Mouse (Mus musculus) right cerebral cortex, adult 18-20 months (tissue): ENCODE data around the gene Btbd3.

Experiments
- DNase-seq: peaks from one replicate; pipeline ENCODE4 v3.0.0; 2022; ENCODE audit warnings: mixed read lengths

Btbd3 gene

DNA sequence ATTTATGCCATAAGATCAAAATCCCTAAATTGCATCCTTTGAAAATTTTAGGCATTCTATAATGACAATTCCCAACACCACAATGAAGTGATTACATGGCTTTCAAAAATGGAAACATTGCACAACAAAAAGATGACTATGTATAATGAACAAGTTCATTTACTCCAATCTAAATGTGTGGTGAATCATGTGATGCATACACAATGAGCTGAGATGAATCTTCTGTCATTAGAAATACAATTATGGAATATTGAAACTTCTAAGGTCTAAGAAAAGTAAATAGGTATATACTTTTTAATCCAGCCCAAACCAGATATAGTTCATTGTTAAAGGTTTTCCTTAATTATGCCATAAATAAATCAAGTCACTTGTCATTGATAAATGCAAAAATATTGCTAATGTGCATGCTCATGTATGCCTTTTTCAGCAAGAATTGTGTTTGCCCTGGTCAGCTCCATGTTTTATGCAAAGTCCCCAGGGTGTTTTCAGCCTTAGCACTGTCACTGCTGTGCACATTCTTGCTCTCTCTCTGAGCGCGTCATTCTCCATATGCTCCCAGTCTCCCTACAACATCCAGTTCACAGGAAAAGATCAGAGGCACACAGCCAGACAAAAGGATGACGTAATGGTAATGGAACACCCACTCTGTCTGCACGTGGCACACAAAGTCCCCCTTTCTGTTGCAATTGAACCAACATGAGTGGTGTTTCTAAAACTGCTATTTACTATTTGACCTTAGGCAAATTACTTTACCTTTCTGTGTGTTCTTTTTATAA, 149.6 kb downstream of the Btbd3 start:
- peak; percentile 50 for DNase-seq

DNA sequence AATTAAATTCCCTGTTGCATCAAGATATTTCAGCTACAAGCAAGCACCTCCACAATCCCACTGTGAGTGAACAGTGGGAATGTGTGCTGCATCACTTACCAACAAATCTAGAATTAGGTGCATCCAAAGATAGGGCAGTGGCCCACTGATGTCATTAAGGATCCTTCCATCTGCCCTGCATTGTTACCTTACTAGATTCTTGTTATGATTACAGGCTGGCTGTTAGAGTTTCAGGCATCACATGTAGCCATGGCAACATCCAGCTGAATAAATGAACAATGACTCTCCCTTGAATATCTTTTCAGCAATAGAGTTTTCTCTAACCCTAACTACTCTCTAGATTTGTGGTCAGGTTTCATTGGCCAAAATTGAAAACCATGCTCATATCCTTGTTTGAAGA, 150.3 kb downstream of the Btbd3 start:
- DNase-seq = no peak

DNA sequence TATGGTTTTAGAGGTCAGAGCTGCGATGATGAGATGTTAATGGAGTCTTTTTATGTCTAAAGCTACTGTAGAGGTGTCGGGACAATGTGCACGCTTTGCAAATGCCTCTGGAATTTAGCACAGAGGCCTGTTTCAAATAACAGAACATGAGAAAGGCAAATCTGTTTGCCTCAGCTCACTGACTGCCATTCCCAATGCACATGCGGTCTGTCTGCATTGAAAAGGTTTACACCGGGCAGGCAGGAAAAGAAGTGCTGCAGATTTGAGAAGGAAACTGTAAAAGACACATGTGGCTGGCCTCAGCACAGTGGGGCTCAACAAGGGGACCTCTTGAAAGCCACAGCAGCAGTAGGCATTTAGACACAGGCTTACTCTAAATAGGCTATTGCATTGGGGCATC, 156.2 kb downstream of the Btbd3 start:
- DNase-seq = no peak

DNA sequence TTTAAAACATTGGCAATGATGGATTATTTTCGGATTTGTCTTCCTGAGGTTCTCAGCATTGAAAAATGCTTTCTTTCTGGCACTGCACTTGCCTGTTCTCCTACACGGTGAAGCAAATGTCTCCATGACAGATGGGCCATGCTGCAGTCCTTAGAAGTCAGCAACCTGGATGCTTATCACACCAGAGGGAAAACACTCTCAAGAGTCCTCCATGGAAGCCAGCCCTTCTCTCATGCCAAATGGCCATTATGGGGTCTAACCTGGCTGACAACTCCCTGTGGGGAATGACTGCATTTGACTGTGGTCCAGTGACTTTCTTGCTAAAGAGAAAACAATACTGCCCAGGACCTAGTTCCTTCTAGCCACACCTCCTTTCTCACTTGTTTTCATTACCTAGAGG, 166.0 kb downstream of the Btbd3 start:
- DNase-seq = no peak

DNA sequence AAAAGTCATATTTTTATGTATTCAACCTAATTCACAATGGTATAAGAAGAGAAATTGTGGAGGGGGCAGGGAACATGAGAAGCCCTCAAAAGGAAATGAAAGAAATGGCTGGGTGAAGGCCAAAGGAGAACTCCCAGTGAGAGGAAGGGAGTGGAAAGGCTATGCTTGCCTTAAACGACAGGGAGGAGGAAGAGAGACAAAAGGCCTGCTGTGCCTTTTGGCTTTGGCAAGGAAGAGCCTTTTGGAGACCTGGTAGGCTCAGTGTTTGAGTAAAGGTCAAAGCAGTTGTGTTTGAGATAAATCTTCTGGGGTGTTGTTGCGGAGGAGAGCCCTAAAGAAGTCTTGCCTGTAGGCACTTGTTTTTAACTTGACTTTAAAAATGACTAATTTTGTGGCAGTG, 175.6 kb downstream of the Btbd3 start:
- DNase-seq = no peak

DNA sequence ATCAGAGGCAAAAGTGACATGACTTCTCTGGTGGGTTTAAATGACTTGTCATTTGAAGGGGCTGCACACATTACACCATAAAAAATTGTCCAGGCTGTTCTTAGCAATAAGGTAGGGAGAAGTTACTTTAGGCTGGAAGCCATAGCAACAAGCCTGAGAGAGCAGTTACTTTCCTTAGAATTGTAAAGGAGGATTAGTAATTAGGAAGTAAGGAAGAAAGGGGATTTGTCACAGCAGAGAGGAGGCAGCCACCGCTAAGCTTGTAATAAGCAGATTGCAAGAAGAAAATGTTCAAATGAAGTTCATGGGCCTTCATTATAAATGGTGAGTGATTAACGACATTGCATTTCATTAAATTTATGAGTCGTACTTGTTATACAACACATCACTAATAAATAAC, 190.1 kb downstream of the Btbd3 start:
- no peak for DNase-seq

DNA sequence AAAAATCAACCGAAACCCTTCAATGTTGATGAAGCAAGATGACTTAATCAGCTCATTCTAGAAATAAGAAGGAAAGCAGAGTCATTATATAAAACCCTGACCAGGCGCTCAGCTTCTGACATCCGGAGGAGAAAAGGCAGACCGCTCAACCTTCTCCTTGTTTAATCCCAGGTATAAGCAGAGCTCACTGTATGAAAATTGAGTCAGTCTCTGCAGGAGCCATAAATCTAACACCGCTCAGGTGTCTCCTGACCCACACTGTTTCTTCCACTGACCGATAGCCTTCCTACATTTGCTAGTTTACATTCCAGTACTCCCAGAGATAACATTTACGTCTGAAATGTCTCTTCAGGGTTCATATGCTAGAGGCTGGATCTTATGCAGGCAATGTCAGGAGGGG, 190.6 kb downstream of the Btbd3 start:
- DNase-seq = no peak

DNA sequence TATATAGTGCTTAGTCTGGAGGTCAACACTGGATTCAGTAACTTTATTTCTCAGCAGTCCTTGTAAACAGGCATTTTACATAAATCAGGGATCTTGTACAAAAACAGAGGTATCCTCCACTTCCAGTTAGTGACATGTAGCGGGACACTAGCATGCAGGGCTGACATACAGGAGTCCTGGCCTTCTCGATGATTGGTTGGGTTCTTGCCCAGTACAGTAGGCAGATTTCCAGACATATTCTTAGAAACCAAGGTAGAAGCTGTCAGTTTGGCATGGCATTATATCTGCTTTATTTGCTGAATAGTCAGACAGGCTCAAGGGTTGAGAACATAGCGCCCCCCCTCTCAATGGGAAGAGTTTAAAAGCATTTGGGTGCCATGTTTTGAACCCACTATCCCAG, 191.3 kb downstream of the Btbd3 start:
- no peak for DNase-seq

DNA sequence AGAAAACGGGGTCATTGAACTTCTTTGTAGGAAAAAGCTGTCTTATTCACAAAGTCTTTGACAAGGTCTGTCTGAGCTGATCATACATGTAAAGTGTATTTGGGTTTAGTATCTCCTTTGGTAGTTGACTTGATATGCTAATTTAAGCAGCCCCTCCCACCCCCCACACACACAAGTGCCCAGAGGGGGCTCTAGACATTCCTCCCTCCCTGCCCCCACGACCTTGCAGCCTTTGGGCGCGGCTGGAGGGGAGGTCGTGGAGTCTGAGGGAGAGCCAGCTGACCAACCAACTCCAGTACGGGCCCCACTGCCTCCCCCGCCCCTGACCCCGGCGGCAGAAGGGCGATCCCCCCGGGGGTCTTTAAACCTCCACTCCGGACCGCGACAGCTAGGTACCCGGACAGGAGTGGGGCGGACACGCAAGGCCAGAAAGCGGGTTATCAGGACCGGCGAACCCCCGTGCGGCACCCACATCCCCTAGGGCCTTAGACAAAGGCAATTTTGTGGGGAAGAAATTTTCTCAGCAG, 211.7 kb downstream of the Btbd3 start:
- no peak for DNase-seq

DNA sequence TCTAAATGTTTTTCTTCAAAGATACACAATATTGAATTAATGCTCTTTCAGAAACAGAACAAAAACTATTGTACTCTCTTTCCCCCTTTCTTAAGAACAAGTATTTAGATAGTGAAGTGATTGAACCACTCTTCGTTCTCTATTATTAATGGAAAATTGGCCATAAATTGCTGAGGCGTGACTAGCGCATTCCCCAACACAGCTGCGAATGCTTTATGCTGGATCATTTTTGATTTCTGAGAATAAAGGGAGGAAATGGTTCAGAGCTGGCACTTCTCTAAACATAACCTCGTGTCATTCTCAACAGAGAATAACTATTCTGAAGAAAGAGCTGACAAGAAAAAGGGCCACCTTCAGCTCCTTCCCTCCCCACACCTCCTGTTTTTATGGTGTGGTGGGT, 217.0 kb downstream of the Btbd3 start:
- DNase-seq = no peak

DNA sequence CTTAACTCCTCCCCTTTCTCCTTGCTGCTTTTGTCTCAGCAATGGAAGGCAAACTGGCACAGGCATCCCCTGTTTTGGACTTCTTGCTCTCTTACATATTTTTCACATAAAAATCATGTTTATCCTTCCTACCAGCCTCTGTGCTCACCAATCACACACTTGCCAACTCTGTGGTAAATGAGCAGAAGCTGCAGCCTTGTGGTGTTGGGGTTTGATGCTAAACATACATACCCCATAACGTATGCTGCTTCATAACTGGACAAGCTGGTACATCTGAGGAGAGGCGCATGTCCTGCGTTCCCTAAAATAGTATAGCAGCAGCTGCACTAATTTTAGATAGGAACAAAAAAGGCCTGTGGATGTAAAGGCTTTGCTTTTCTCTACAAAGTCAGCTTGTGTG, 220.1 kb downstream of the Btbd3 start:
- DNase-seq = peak; percentile 73

DNA sequence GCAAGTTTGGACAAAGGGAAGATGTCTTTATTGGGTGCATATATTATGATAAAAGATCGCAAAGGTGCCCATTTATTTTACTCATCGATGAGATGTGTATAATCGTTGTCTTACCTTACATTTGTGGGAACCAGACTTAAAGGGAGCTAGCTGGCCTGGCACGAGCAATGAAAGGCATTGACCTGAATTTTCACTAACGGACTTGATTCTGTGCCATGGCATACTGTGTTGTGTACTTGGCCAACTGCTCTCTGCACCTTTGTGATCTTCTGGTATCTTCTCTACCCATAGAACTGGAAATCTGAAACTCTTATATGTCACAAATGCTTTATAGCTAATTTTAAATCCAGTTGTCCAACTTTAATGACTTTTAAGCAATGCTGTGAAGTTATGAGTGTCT, 220.9 kb downstream of the Btbd3 start:
- no peak for DNase-seq

DNA sequence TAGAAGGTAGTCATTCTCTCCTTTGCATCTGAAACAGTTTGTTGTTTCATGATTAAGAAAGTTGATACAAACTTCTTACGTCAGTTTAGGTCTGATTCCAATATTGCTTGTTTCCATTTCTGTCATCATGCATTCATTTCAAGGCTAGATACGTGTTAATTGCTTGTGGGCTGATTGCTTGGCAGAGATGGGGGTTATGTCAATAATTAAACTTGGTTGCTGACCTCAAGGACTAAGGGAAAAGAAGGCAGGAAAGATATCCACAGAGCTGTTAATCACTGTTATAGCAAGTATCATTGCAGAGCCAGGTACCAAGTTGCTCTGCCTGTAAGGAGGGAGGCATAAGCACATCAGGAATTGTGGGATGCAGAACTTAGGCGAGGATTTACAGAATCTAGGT, 226.2 kb downstream of the Btbd3 start:
- no peak for DNase-seq

DNA sequence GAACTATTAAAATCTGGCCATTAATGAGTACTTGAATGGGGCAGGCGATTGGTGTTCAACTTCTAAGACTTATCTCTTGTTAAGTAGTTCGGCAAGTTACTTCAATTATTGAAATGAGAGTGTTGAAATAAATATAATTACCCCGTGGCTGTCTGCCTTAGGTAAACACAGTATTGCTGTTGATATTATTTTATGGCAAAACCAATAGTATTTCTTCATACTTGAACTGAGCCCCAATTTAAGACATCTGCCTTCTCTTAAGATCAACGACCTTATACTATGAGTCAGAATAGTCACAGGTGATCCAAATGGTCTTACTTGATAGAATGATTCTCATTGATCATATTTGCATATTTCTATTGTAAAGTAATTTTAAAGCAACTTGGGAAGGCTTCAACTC, 228.5 kb downstream of the Btbd3 start:
- no peak for DNase-seq

DNA sequence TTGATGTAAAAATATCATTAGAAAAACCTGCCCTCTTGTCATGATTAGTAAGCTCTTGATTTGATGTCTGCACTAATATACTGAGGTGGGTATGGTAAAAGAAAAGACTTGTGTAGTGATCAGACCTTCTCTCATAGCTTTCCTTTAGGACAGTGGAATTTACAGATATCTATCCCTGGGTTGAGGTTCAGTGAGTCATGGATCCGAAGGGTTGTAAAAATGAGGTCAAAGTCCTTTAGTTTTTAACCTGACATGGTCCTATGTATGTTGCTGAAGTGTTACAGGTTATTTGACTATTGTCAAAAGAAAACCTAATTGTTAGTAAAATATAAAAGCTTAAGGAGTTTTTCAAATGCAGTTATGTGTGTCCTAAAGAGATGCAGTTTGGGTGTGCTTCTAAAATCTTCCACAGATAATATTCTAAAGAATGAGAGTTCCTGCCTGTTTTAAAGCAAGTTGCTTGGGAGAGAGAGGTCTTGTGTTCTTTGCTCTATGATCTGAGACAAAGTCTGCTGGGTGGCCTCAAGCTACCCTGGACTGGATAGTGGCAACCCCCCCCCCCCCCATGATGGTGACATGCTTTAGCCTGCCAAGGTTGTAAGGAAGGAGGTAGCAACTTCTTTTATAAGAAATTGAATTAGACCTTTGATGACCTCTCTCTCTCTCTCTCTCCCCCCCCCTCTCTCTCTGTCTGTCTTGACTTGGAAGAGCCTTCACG, 234.5 kb downstream of the Btbd3 start:
- DNase-seq = no peak

DNA sequence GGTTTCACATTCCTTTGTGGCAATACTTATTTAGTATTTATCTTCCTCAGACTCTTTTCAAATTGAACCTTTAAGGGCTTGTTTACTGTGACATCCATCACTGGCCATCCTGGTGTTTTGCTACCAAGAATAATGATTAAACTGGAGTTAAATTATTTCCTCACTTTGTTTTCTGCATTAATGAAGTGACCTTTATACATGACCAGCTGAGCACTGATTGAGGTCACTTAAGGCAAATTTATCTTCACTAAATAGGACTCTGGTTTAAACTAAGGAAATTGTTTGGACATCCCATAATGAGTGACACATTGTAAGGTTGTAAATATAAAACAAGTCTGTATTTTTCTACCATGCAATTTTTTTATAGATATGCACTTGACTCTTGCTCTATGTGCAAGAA, 235.8 kb downstream of the Btbd3 start:
- DNase-seq = no peak

DNA sequence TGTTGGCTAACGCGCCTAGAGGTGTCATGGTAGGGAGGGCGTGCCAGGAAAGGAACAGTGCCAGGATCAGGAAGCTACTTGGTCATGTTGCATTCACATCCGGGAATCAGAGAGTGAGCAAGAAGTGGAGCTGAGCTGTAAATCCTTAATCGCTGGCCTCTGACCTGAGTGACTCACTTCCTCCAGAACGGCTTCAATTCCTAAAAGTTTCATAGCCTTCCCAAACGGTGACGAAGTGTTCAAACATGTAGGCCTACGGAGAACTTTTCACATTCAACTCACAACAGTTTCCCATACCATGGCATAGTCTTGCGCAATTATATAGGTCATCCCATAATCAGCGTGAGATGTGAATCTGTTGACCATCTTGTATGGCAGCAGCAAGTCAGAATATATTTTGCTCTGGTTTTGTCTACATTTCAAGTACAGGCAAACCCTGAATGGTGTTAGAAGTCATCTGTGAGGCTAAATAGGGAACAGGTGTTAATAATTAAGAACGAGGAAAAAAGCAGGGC, 247.6 kb downstream of the Btbd3 start:
- DNase-seq = no peak

DNA sequence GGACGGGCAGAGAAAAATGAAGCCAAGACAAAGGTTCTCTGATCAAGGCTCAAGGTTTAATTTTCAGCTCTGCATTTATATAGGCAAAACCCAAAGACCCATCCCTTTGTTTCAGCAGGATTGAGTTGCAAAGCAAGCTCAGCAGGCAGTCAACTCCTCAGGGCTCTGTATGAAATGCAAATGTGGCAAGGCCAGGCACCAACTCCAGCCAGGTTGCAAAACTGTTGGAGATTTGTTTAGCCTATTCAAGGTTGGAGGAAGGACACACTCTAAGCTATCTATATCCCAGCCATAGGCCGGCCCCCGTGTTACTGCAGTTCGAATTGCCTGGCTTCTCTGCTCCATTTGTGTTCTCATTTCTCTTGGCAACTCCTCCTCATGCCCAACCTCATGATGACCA, 259.2 kb downstream of the Btbd3 start:
- no peak for DNase-seq

DNA sequence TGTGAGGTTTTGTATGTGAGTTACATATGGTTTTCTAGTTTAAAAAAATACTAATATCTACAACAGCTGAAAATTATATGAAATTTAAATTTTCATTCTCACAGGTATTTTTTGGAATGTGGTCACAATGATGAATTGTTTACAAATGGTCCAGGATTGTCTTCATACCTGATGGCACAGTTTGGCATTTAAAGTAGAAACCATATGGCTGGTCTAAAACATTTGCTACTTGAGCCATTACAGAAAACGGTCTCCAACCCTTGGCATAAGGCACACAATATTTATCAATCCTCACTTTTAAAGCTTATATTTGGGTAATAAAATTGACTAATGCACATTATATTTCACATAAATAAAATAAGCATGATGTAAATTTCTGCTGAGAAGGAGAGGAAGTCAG, 272.1 kb downstream of the Btbd3 start:
- no peak for DNase-seq

DNA sequence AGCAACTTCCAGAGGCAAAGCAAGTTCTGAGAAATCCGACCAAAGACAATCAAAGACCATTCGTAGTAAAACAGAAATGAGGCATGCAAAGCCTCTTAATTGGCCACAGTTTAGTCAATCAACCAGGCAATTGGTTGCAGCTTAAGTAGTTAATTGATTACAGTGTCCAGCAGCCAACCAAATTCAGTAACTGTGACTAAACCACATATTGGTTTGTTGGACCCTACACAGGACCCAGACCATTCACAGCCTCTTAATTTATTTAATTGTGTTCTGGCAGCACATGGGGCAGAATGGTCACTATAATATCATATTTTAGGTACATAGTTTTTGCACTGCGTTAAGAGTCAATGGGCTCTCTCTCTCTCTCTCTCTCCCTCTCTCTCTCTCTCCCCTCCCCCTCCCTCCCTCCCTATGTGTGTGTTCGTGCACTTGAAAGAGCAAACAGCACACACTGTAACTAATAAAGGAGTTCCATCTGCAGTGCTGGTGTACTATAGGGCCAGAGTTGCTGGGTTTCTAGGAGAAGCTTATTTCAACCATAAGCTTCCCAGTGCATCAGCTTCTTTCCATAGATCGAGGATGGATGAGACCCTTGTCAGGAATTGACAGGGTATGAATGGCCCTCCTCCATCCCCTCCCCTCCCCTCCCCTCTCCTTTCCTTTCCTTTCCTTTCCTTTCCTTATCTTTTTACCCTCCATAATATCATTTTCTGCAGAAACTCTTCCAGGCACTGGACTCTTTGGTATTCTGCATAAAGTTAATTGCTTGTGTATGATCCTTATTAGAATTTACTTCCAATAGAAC, 275.0 kb downstream of the Btbd3 start:
- no peak for DNase-seq

DNA sequence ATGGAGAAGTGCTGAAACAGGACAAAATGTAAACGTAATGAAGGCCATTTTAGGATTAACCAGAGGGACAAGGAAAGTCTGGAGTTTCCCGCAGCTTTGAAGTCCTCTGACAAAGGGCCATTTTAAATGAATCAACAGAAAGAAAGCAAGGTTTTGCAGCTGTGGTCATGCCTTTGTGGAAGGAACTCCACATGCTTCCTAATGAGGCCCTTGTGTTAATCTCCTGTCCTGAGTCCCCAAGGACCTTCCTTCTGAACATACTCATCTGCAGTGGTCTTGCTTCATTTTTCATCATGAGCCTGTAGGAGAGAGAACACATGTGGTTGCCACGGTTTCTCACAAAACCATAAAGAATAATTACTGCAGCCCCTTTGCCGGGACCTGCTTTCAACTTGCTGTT, 275.6 kb downstream of the Btbd3 start:
- no peak for DNase-seq

DNA sequence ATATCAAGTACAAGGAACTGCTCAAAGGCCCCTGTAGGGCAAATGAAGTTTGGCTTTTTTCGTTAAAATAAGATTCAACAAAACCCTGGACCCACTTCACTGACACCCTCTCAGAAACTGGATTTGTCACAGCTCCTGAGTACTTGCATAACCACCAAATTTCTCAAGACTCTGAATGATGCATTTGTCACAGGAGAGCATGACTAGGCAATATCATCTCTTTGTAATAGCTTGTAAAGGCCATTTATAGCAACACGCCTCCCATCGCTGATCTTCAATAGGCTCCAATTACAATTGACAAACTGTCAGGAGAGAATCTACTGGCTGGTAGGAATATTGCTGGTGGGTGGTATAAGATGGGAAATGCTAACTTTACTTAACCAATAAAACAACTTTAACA, 283.3 kb downstream of the Btbd3 start:
- DNase-seq = no peak

DNA sequence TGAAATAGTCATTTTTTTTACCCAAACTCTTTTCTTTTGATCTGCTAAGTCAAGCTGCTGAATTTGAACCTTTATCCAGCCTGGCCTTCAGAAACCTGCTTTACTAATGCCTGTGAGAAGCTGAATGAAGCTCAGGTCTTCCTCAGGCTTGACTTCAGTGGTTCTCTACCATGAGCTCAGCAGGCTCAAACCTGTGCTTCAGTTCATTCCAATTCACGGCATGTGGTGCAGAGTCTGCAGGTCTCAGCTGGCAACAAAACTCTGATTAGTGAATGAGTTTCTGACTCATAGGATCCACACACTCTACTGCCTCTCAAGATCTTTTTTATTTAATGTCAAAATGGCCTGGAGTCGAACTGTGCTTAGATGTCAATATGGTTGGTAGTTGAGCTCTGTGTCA, 292.6 kb downstream of the Btbd3 start:
- no peak for DNase-seq
